ENCODE assay signal across 13 mouse cellular contexts in genomic region chr3:53598153-53598800, GRCm38 (mm10). TPM values are rescaled to one million over a fixed set of nuclear protein-coding genes. Genes with fewer than 3 reads are reported as not detected.
A peak's percentile ranks its signal among the peaks of the same experiment; 100 is the strongest.
DNase-seq lines count a peak whose midpoint lies in the region; ATAC-seq and TF ChIP-seq lines count a peak whose summit lies in the region.
"Had no signal": no experiment of that assay in that cellular context is flagged by ENCODE, and none has a peak within 500 bp of the region (broad histone marks: within the 10 kb centered on the region; RNA-seq: fewer than 3 reads in every experiment).

No protein-coding gene starts in this region.

- no peak overlapping the region for H3K9ac ChIP-seq in forebrain, embryonic 15.5 days (replicated peaks)
- no peak overlapping the region for H3K9ac ChIP-seq in ES-E14 (ENCODE audit: insufficient read depth, low read depth, low read length, poor library complexity, severe bottlenecking)
- no peak overlapping the region for H3K9ac ChIP-seq in intestine, embryonic 14.5 days (ENCODE audit: low read length)
- H3K9ac ChIP-seq: heart, embryonic 15.5 days had no signal

- no peak for ATAC-seq in forebrain, embryonic 15.5 days (replicated peaks)
- no peak for ATAC-seq in intestine, embryonic 14.5 days (replicated peaks; ENCODE audit: low FRiP score, low TSS enrichment, low read depth)

- WGBS in forebrain, embryonic 10.5 days: 4% methylated on average over 9 of the region's 9 CpGs
- WGBS in forebrain, embryonic 15.5 days: 8% methylated on average over 9 of the region's 9 CpGs
- WGBS in intestine, embryonic 14.5 days: 5% methylated on average over 9 of the region's 9 CpGs

- peaks cover 37% of the 10 kb centered on the region for H3K4me1 ChIP-seq in forebrain, embryonic 10.5 days
- H3K4me1 ChIP-seq in forebrain, embryonic 15.5 days: no peaks in the 10 kb centered on the region
- peaks cover 8 to 13% of the 10 kb centered on the region in 2 experiments for H3K4me1 ChIP-seq in ES-E14 (ENCODE audit: control insufficient read depth in 2 of 2, insufficient read depth in 2 of 2, low read length in 2 of 2, poor library complexity in 1 of 2)
- H3K4me1 ChIP-seq in intestine, embryonic 14.5 days (replicated peaks; ENCODE audit: control insufficient read depth, insufficient read depth, low read length): peaks cover 4% of the 10 kb centered on the region; the same call in 1 of the 2 replicates

- peak overlapping the region; percentile 53; the same call in 1 of the 2 replicates for H3K27ac ChIP-seq in forebrain, embryonic 10.5 days
- no peak overlapping the region for H3K27ac ChIP-seq in forebrain, embryonic 15.5 days (replicated peaks)
- peak overlapping the region; percentile 83 for H3K27ac ChIP-seq in ES-E14 (ENCODE audit: insufficient read depth, low read depth, low read length, poor library complexity, severe bottlenecking)
- peak overlapping the region; percentile 63; the same call in 1 of the 2 replicates for H3K27ac ChIP-seq in intestine, embryonic 14.5 days (ENCODE audit: low read depth)
- no peak overlapping the region for H3K27ac ChIP-seq in layer of hippocampus, adult 2 months
- H3K27ac ChIP-seq: heart, embryonic 15.5 days had no signal

- no peaks in the 10 kb centered on the region for H3K36me3 ChIP-seq in forebrain, embryonic 10.5 days (replicated peaks)
- H3K36me3 ChIP-seq in forebrain, embryonic 15.5 days: no peaks in the 10 kb centered on the region
- no peaks in the 10 kb centered on the region for H3K36me3 ChIP-seq in ES-E14 (ENCODE audit: control insufficient read depth, insufficient read depth, low read length, poor library complexity, severe bottlenecking)
- no peaks in the 10 kb centered on the region for H3K36me3 ChIP-seq in intestine, embryonic 14.5 days (ENCODE audit: control insufficient read depth, insufficient read depth, low read length)
- H3K36me3 ChIP-seq: heart, embryonic 15.5 days had no signal

- no peaks in the 10 kb centered on the region for H3K9me3 ChIP-seq in forebrain, embryonic 10.5 days
- no peaks in the 10 kb centered on the region for H3K9me3 ChIP-seq in forebrain, embryonic 15.5 days
- H3K9me3 ChIP-seq in ES-E14 (ENCODE audit: control insufficient read depth, insufficient read depth, low read depth, low read length): no peaks in the 10 kb centered on the region
- no peaks in the 10 kb centered on the region for H3K9me3 ChIP-seq in intestine, embryonic 14.5 days (ENCODE audit: control insufficient read depth, low read length)
- H3K9me3 ChIP-seq: heart, embryonic 15.5 days had no signal

- no peak for DNase-seq in forebrain, embryonic 10.5 days (ENCODE audit: extremely low spot score, low spot score)
- DNase-seq in ES-E14 (ENCODE audit: low read depth, low spot score): peak; percentile 76
- DNase-seq in intestine, embryonic 14.5 days (ENCODE audit: low spot score): no peak
- DNase-seq in kidney, postnatal 25 days: peak; percentile 45 to 66
- DNase-seq in cerebellum, adult 9-11 months: no peak
- no peak for DNase-seq in layer of hippocampus, adult 2 months (ENCODE audit: low spot score in 2 of 2)
- no peak for DNase-seq in spleen, postnatal 14 days (ENCODE audit: low spot score in 2 of 2)
- DNase-seq: adrenal gland, postnatal 36 days; cerebellum, adult 8-10 months; midbrain, embryonic 14.5 days had no signal

- no peaks in the 10 kb centered on the region for H3K27me3 ChIP-seq in forebrain, embryonic 10.5 days (ENCODE audit: poor library complexity, severe bottlenecking)
- no peaks in the 10 kb centered on the region for H3K27me3 ChIP-seq in forebrain, embryonic 15.5 days
- no peaks in the 10 kb centered on the region for H3K27me3 ChIP-seq in intestine, embryonic 14.5 days (replicated peaks; ENCODE audit: control insufficient read depth, insufficient read depth, low read length)
- H3K27me3 ChIP-seq: heart, embryonic 15.5 days had no signal

- H3K4me3 ChIP-seq in forebrain, embryonic 10.5 days: no peak overlapping the region
- no peak overlapping the region for H3K4me3 ChIP-seq in forebrain, embryonic 15.5 days
- no peak overlapping the region for H3K4me3 ChIP-seq in ES-E14 (ENCODE audit: insufficient read depth in 1 of 2, low read depth in 1 of 2, low read length in 2 of 2, poor library complexity in 1 of 2, severe bottlenecking in 1 of 2)
- no peak overlapping the region for H3K4me3 ChIP-seq in intestine, embryonic 14.5 days (ENCODE audit: low read depth, low read length)
- no peak overlapping the region for H3K4me3 ChIP-seq in layer of hippocampus, adult 2 months
- H3K4me3 ChIP-seq: heart, embryonic 15.5 days had no signal

- in situ Hi-C loops in ES-E14 (cut with MboI; ENCODE audit: low sequenced_read_pairs in 2 of 2, unreplicated experiment in 2 of 2): no loop called here

- TF ChIP-seq CTCF in layer of hippocampus, adult 2 months (conservative IDR thresholded peaks at IDR 0.05): no peak

- H3K4me2 ChIP-seq in forebrain, embryonic 15.5 days (replicated peaks): no peak overlapping the region
- H3K4me2 ChIP-seq in intestine, embryonic 14.5 days (ENCODE audit: low read length): peak overlapping the region; percentile 22; the same call in 1 of the 2 replicates
- H3K4me2 ChIP-seq: heart, embryonic 15.5 days; liver, embryonic 11.5 days had no signal

TF ChIP-seq in ES-E14, 5 proteins besides CTCF, POLR2A, EP300 and RAD21:
- 0 out of 2 replicates have a peak, but pooled peaks have one; percentile 46 for TF ChIP-seq CHD2 (IDR thresholded peaks at IDR 0.05; ENCODE audit: low read depth, low read length)
- TF ChIP-seq ZNF384 (IDR thresholded peaks at IDR 0.05; ENCODE audit: low read depth, low read length): no peak

RNA-seq across cellular contexts. Expression of gene Frem2, which starts 58.9 kb away (rescaled TPM):
- 4.0 and 4.6 TPM in 2 replicates for polyA plus RNA-seq in forebrain, embryonic 10.5 days (2016; fragmentation: Nextera tagmentation; extraction: Ambion mirVana)
- polyA plus RNA-seq in forebrain, embryonic 15.5 days (2015; fragmentation: Nextera tagmentation; extraction: Ambion mirVana): 1.1 TPM in 2 replicates
- total RNA-seq in ES-E14 (2012; rRNA removed): 7.9 and 21.1 TPM in 2 replicates
- polyA plus RNA-seq in intestine, embryonic 14.5 days (2014; fragmentation: Nextera tagmentation; extraction: Ambion mirVana): 14.2 and 14.4 TPM in 2 replicates
- 1 to 10 TPM; 1.8 to 2.2 TPM for total RNA-seq in layer of hippocampus, adult 2 months (2021)

Comparison
In these comparisons a context has a peak if more than half of its experiments do, and no peak if none do; other contexts are left out.
1. H3K27ac ChIP-seq: peak in forebrain, embryonic 10.5 days (single experiment), ES-E14 (single experiment) and intestine, embryonic 14.5 days (single experiment); none in forebrain, embryonic 15.5 days (single experiment) and layer of hippocampus, adult 2 months (single experiment).
2. DNase-seq: peak in ES-E14 (single experiment) and kidney, postnatal 25 days (2 of 2); none in forebrain, embryonic 10.5 days (single experiment), intestine, embryonic 14.5 days (single experiment), cerebellum, adult 9-11 months (single experiment), layer of hippocampus, adult 2 months (0 of 2) and spleen, postnatal 14 days (0 of 2).